Mouse (Mus musculus): ENCODE data around the gene Tarbp1.
A peak's percentile ranks its signal among the peaks of the same experiment; 100 is the strongest.
"Not testable (repeated sequence)": the region's sequence is repeated elsewhere in the genome, so short reads cannot be mapped to it uniquely, and the experiment has no call there.

Gene Tarbp1

DNA sequence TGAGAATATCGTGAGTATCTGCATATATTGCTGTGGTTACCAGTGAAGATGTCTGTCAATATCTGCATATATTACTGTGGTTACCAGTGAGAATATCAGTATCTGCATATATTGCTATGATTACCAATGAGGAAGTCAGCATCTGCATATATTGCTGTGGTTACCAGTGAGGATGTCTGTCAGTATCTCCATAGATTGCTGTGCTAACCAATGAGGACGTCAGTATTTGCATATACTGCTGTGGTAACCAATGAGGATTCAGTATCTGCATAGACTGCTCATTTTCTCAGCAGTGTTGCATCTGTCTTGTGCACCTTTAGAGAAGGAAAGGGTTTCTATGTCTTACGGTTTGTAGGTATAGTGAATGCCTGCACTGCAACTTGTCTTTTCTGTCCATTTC, 54.0 kb downstream of the Tarbp1 start:
- no peak for DNase-seq (ENCODE audit: low spot score in 2 of 2)

DNA sequence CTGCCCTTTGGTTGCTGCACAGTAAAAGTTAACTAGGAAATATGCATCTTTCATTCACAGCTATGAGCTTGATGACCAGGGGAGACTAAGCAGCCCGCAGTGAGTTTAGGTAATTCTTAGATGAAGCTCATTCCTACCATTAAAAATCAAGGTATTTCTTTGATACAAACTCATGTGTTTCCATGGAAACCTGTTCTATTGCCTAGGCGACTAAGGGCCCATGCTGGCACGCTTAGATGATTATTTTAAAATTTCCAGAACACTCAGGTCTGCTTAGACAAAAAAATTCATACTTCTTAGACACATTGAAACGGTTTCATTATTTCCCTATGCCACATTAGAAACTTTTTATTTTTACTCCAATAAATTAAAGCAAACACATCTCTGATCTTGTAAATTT, 69.8 kb downstream of the Tarbp1 start:
- no peak for DNase-seq (ENCODE audit: low spot score in 2 of 2)

DNA sequence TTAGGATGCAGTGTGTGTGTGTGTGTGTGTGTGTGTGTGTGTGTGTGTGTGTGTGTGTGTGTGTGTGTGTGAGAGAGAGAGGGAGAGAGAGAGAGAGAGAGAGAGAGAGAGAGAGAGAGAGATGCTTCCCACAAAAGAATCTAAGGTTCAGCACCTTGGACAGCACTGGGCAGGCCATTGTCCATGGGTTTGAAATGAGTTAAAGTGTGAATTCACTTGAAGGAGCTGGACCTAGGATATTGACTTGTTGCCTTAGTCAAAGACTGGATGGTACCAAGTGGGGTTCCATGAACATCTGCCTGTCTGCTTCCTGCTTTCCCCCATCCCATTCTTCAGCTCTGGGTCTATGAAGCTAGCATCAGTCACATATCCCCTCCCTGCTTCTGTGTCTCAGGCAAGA, 70.3 kb downstream of the Tarbp1 start:
- not testable (repeated sequence) for DNase-seq (ENCODE audit: low spot score in 2 of 2)

DNA sequence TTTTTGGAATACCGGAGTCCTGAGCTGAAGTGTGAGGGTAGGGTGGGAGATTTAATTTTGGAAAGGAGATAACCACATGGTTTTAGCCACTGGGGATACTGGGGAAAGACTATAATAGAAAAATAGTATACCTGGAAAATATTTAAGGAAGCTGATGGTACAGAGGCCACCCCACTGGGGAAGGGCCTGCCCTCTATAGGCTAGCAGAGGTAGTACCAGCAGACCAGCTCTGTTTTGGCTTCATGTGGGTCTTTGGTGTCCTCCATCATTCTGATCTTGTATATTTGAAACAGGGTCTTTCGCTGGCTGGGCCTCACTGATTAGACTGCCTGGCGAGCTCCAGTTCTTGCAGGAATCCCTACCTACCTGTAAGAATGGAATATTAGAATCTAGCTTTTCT, 76.5 kb downstream of the Tarbp1 start:
- DNase-seq (ENCODE audit: low spot score in 2 of 2), result no peak

DNA sequence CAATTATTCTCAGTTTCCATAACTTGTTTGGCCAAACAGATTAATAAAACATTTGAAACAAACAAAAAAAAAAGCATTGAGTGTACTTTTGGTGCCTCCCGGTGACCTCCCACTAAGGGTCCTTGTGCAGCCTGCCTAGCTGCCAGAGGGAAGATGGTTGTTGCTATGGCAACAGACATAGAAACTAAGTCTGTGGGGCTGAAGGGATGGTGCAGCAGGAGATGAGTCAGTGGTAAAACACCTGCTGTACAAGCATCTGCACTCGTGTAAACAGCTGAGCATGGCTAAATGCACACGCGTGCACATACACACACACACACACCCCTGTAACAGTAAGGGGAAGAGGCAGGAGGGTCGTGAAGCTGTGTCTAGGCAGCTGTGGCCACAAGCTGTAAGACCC, 78.9 kb downstream of the Tarbp1 start:
- DNase-seq (ENCODE audit: low spot score in 2 of 2), result no peak

DNA sequence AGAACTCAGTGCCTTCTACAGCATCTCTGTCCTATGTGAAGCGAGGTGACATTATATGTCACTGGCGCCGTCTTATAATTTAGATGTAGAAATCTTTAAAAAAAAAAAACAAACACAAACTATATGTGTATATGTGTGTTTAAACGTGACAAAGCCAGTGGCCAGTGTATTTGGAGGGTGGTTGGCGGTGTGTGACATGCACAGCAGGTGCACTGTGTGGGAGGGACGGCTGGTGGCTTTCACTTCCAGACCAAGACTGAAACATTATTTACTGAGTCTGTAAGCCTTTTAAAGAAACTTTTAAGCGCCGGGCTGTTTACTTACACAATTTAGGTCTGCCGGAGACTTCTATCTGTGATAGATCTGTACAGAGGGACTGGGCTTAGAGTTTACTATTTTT, 79.5 kb downstream of the Tarbp1 start:
- no peak for DNase-seq (ENCODE audit: low spot score in 2 of 2)

DNA sequence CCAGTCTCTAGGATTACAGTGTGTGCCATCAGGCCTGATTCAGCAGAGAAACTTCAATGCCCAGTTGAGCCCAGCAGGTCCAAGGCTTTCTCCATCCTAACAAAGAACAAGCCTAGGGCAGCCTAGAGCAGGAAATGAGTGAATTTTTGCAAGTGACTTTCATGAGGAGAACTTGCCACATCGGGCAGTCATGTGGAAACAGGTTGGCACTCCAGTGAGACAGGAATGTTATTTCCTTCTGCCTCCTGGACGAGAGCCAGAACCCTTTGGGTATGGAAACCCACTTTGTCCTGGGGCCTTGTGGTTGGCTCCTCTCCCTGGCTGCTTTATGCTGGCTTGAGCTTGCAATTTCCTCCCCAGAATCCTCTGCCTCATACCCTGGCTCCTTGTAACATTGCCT, 83.3 kb downstream of the Tarbp1 start:
- no peak for DNase-seq (ENCODE audit: low spot score in 2 of 2)

DNA sequence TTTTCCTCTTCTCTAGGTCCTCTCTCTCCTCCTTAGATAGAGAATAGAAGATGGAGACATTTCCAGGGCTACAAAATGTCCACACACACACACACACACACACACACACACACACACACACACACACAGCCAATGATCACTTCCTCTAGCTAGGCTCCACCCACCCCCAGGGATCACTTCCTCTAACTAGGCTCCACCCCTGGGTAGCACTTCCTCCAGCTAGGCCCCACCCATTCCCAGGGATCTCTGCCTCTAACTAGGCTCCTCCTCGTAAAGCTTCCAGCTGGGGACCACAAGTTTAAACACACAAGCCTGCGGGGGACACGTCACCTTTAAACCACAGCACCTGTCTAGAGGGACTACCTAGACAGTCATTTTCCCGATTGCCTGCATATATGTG, 87.3 kb downstream of the Tarbp1 start:
- DNase-seq (ENCODE audit: low spot score in 2 of 2), result no peak

DNA sequence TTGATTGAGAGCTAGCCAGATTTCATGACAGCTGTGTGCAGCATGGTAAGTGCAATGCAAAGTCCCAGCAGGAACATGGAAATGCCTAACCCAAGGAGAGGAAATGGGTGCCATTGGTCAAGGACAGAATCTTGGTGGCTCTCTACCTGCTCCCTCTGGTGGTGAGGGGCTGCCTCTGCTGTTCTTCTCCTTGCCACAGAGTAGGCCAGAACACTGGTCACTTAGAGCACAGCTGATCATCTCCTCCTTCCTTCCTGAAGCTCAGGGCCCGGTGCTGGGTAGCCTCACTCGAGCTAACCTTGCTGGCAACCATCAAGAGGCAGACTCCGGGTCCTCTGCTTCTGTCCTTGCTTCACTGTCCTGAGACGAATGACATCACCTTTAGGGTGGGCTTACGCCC, 92.1 kb downstream of the Tarbp1 start:
- DNase-seq (ENCODE audit: low spot score in 2 of 2), result peak in 1 of 2 experiments; percentile 39

DNA sequence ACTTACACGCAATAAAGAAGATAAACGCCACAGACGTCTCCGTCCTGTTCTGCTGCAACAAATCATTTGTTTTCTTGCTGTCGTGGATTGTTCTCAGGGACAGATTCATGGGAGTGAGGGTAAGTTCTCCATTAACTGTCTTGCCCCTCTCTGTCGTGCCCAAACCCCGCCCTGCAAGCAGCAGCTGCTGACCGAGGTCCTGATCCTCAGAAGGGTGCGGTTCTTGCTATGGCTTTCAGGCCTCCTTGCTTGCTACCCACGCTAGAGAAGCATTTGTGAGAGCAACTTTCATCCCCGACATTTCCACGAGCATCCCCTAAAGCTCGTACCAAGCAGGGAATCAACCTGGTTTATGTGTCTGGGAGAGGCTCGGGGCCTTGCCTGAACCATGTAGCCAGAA, 92.6 kb downstream of the Tarbp1 start:
- DNase-seq (ENCODE audit: low spot score in 2 of 2), result no peak

DNA sequence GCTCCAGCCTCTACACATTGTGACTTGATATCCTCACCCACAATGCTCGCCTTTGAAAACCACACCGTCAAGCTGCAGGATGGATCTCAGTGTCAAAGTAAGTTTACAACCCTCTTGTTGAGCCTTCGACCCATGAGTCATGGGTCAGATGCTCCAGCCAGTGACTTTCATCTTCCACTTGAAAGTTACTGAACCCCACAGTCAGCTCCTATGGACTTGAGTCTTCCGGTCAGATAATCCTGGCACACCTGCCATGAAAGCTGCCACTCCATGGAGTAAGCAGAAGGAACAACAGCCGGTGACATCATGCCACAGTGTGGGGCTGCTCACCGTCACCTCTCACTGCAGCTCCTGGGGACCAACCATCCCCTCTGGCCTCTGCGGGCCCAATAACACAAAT, 93.6 kb downstream of the Tarbp1 start:
- DNase-seq (ENCODE audit: low spot score in 2 of 2), result no peak

DNA sequence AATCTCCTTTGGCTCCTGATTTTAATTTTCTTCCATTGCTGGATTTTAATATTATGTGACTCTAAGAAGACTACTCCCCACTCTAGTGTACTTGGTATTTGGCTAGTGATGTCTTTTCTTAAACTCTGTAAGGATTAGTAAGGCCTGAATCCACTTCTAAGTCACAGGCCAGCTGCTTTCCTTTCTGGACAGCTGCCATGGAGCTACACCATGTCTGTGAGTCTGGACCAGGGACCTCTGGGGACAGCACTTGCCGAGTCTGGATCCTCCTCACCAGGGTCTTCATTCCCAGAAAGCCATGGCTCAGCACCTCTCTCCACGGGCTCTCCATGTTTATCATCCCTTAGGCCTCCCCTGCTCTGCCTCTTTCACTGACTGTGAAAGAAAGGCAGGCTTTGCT, 94.7 kb downstream of the Tarbp1 start:
- no peak for DNase-seq (ENCODE audit: low spot score in 2 of 2)

DNA sequence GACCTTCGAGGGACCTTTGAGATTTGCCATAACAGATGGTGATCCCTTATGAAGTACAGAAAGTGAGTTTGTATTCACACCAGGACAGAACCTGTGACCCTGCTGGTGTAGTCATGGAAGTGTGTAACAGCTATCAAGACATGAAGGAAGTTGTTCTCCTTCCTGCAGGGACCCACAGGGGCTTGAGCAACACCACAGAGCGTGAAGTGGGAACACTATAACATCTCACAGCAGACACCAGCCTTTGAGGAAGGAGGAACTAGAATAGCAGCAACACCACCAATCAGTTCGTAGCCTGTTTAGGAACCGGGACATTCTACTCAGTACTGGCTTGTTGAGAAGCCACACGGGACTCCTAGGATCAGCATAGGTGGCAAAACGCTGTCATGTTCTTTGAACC, 95.3 kb downstream of the Tarbp1 start:
- DNase-seq (ENCODE audit: low spot score in 2 of 2), result no peak

All from frontal cortex, postnatal 10 days (tissue).